Mouse (Mus musculus) CH12.LX (cell line): ENCODE measurements around the gene Foxp1.

Experiments
- EP300 ChIP-seq: IDR thresholded peaks from 2 replicates; pipeline ENCODE4 v1.6.1; 2011; ENCODE audit warnings: low read length, improper control_type of control experiment
- ETS1 ChIP-seq: conservative IDR thresholded peaks from 2 replicates; pipeline ENCODE4 v1.6.1; 2012; ENCODE audit warnings: low read depth, mild to moderate bottlenecking, inconsistent platforms, low read length, improper control_type of control experiment, moderate library complexity
- GABPA ChIP-seq: IDR thresholded peaks from 2 replicates; pipeline ENCODE4 v1.6.1; 2012; ENCODE audit warnings: low read depth, low read length, improper control_type of control experiment, inconsistent platforms; ENCODE audit not compliant: insufficient replicate concordance
- MEF2A ChIP-seq: IDR thresholded peaks from 2 replicates; pipeline ENCODE4 v1.6.1; 2014; ENCODE audit warnings: low read depth, mild to moderate bottlenecking, inconsistent platforms, low read length, improper control_type of control experiment, borderline replicate concordance
- USF1 ChIP-seq: IDR thresholded peaks from 2 replicates; pipeline ENCODE4 v1.6.1; 2014; ENCODE audit warnings: low read depth, mild to moderate bottlenecking, inconsistent platforms, low read length, improper control_type of control experiment

- TF ChIP-seq EP300 (no peak), ETS1 (no peak), GABPA (no peak), MEF2A (no peak), USF1 (no peak)
These were observed 486.8 kb downstream of the Foxp1 start for GRCm38 (mm10) chr6:99035459-99036375.
